Mouse (Mus musculus) CH12.LX (cell line): ENCODE measurements at regions not wholly inside any gene's neighbourhood (a gene's known extent, or its start where the extent isn't known, plus 50 kb on each side); places are given as distances from the start of the nearest gene placed in this dataset.

Experiments
- DNase-seq: peaks from one replicate; pipeline ENCODE4 v3.0.0-alpha.2; 2013; ENCODE audit errors: extremely low read depth
- H3K27ac ChIP-seq: 2 replicates; pipeline ENCODE4 v1.5.1; 2012; ENCODE audit warnings: low read depth, mild to moderate bottlenecking, control low read depth, moderate library complexity; ENCODE audit not compliant: insufficient read depth
- H3K27me3 ChIP-seq: replicated peaks from 2 replicates; pipeline ENCODE3; 2012; ENCODE audit warnings: inconsistent platforms
- H3K36me3 ChIP-seq, 2 experiments: replicated peaks in 1 of 2; 2 replicates each; pipeline versions ENCODE3 to v1.6.1; 2012; ENCODE audit warnings: inconsistent platforms in 1 of 2, low read length in 1 of 2, mild to moderate bottlenecking in 1 of 2, mixed read lengths in 1 of 2, moderate library complexity in 1 of 2; ENCODE audit not compliant: control insufficient read depth in 1 of 2, insufficient read depth in 1 of 2
- H3K4me1 ChIP-seq, 2 experiments: 2 replicates each; pipeline ENCODE4 v1.6.1; 2012; ENCODE audit warnings: inconsistent platforms in 1 of 2, moderate library complexity in 1 of 2; ENCODE audit not compliant: insufficient read depth in 2 of 2, control insufficient read depth in 1 of 2
- H3K4me2 ChIP-seq: 2 replicates; pipeline ENCODE4 v1.6.1; 2012; ENCODE audit warnings: low read depth, mild to moderate bottlenecking, control low read depth; ENCODE audit not compliant: poor library complexity, insufficient read depth, severe bottlenecking
- H3K4me3 ChIP-seq, 3 experiments: fragments of 150-350 bp in 1 of 3; sonication (generic) in 1 of 3; replicated peaks in 1 of 3; 2 replicates each; pipeline versions ENCODE3 to v1.5.1; 2011 to 2012; ENCODE audit warnings: low read depth in 2 of 3, low read length in 2 of 3, mild to moderate bottlenecking in 2 of 3, moderate library complexity in 2 of 3, control low read depth in 1 of 3, improper control_type of control experiment in 1 of 3, inconsistent platforms in 1 of 3, mixed read lengths in 1 of 3; ENCODE audit not compliant: poor library complexity in 1 of 3
- H3K79me2 ChIP-seq: replicated peaks from 2 replicates; pipeline ENCODE4 v1.6.1; 2012; ENCODE audit warnings: mild to moderate bottlenecking, moderate library complexity; ENCODE audit not compliant: control insufficient read depth, poor library complexity, insufficient read depth, severe bottlenecking; ENCODE audit errors: extremely low read depth
- H3K9ac ChIP-seq: 2 replicates; pipeline ENCODE4 v1.6.1; 2012; ENCODE audit warnings: low read depth, mild to moderate bottlenecking, control low read depth, moderate library complexity; ENCODE audit not compliant: insufficient read depth
- H3K9me3 ChIP-seq: replicated peaks from 2 replicates; pipeline ENCODE3; 2012; ENCODE audit warnings: low read length, inconsistent platforms, mixed read lengths
- BHLHE40 ChIP-seq: IDR thresholded peaks from 2 replicates; pipeline ENCODE4 v1.6.1; 2011; ENCODE audit warnings: mild to moderate bottlenecking, low read depth, low read length, improper control_type of control experiment
- CHD2 ChIP-seq: IDR thresholded peaks from 2 replicates; pipeline ENCODE4 v1.6.1; 2011; ENCODE audit warnings: low read length, improper control_type of control experiment
- CTCF ChIP-seq, 2 experiments: IDR thresholded peaks in 1 of 2; conservative IDR thresholded peaks in 1 of 2; 2 replicates each; pipeline ENCODE4 v1.5.1; 2011 to 2012; ENCODE audit warnings: low read depth in 2 of 2, low read length in 2 of 2, improper control_type of control experiment in 1 of 2, inconsistent platforms in 1 of 2, mild to moderate bottlenecking in 1 of 2, moderate library complexity in 1 of 2
- E2F4 ChIP-seq: IDR thresholded peaks from 2 replicates; pipeline ENCODE4 v1.6.1; 2011; ENCODE audit warnings: low read depth, low read length, improper control_type of control experiment; ENCODE audit not compliant: insufficient replicate concordance
- ELF1 ChIP-seq: IDR thresholded peaks from 2 replicates; pipeline ENCODE4 v1.6.1; 2014; ENCODE audit warnings: low read depth, mild to moderate bottlenecking, inconsistent platforms, low read length, improper control_type of control experiment
- EP300 ChIP-seq: IDR thresholded peaks from 2 replicates; pipeline ENCODE4 v1.6.1; 2011; ENCODE audit warnings: low read length, improper control_type of control experiment
- GABPA ChIP-seq: IDR thresholded peaks from 2 replicates; pipeline ENCODE4 v1.6.1; 2012; ENCODE audit warnings: low read depth, low read length, improper control_type of control experiment, inconsistent platforms; ENCODE audit not compliant: insufficient replicate concordance
- HCFC1 ChIP-seq: IDR thresholded peaks from 2 replicates; pipeline ENCODE4 v1.6.1; 2012; ENCODE audit warnings: low read depth, mild to moderate bottlenecking, inconsistent platforms, low read length, improper control_type of control experiment
- IRF4 ChIP-seq: IDR thresholded peaks from 2 replicates; pipeline ENCODE4 v1.6.1; 2014; ENCODE audit warnings: low read depth, mild to moderate bottlenecking, inconsistent platforms, low read length, improper control_type of control experiment
- JUN ChIP-seq: IDR thresholded peaks from 2 replicates; pipeline ENCODE4 v1.6.1; 2011; ENCODE audit warnings: low read depth, mild to moderate bottlenecking, low read length, improper control_type of control experiment, moderate library complexity; ENCODE audit not compliant: insufficient read depth
- JUND ChIP-seq: conservative IDR thresholded peaks from 2 replicates; pipeline ENCODE4 v1.6.1; 2011; ENCODE audit warnings: low read depth, low read length, improper control_type of control experiment
- KAT2A ChIP-seq: IDR thresholded peaks from 2 replicates; pipeline ENCODE4 v1.6.1; 2012; ENCODE audit warnings: low read length, improper control_type of control experiment, inconsistent platforms; ENCODE audit not compliant: insufficient replicate concordance
- MAZ ChIP-seq: IDR thresholded peaks from 2 replicates; pipeline ENCODE4 v1.6.1; 2012; ENCODE audit warnings: low read depth, mild to moderate bottlenecking, inconsistent platforms, low read length, improper control_type of control experiment, moderate library complexity
- MEF2A ChIP-seq: IDR thresholded peaks from 2 replicates; pipeline ENCODE4 v1.6.1; 2014; ENCODE audit warnings: low read depth, mild to moderate bottlenecking, inconsistent platforms, low read length, improper control_type of control experiment, borderline replicate concordance
- NELFE ChIP-seq: IDR thresholded peaks from 2 replicates; pipeline ENCODE4 v1.6.1; 2011; ENCODE audit warnings: low read depth, low read length, improper control_type of control experiment
- NRF1 ChIP-seq: IDR thresholded peaks from 2 replicates; pipeline ENCODE4 v1.6.1; 2014; ENCODE audit warnings: low read depth, mild to moderate bottlenecking, inconsistent platforms, low read length, improper control_type of control experiment, moderate library complexity
- RAD21 ChIP-seq: IDR thresholded peaks from 2 replicates; pipeline ENCODE4 v1.6.1; 2011; ENCODE audit warnings: low read depth, mild to moderate bottlenecking, low read length, improper control_type of control experiment, moderate library complexity
- SMC3 ChIP-seq: IDR thresholded peaks from 2 replicates; pipeline ENCODE4 v1.6.1; 2011; ENCODE audit warnings: low read depth, low read length, improper control_type of control experiment
- TBP ChIP-seq: conservative IDR thresholded peaks from 2 replicates; pipeline ENCODE4 v1.6.1; 2011; ENCODE audit warnings: low read depth, low read length, improper control_type of control experiment
- TCF12 ChIP-seq: IDR thresholded peaks from 2 replicates; pipeline ENCODE4 v1.6.1; 2014; ENCODE audit warnings: low read depth, mild to moderate bottlenecking, inconsistent platforms, low read length, improper control_type of control experiment
- USF1 ChIP-seq: IDR thresholded peaks from 2 replicates; pipeline ENCODE4 v1.6.1; 2014; ENCODE audit warnings: low read depth, mild to moderate bottlenecking, inconsistent platforms, low read length, improper control_type of control experiment
- ZC3H11A ChIP-seq: IDR thresholded peaks from 2 replicates; pipeline ENCODE4 v1.6.1; 2012; ENCODE audit warnings: low read depth, mild to moderate bottlenecking, inconsistent platforms, low read length, improper control_type of control experiment
- dilution Hi-C: fragments of 300-500 bp; cut with MboI; formaldehyde crosslinking; loops from 2 replicates; pipeline ENCODE4 v1.14.3; 2020; ENCODE audit warnings: low sequenced_read_pairs; ENCODE audit not compliant: extremely low pct_unique_long_range_greater_than_20kb, extremely low pct_ligation_motif_present
- in situ Hi-C: fragments of 300-500 bp; cut with MboI; formaldehyde crosslinking; loops from 3 replicates; pipeline ENCODE4 v1.14.3; 2019; ENCODE audit warnings: low sequenced_read_pairs, low pct_ligation_motif_present, low pct_unique_long_range_greater_than_20kb, mixed read lengths

DNA sequence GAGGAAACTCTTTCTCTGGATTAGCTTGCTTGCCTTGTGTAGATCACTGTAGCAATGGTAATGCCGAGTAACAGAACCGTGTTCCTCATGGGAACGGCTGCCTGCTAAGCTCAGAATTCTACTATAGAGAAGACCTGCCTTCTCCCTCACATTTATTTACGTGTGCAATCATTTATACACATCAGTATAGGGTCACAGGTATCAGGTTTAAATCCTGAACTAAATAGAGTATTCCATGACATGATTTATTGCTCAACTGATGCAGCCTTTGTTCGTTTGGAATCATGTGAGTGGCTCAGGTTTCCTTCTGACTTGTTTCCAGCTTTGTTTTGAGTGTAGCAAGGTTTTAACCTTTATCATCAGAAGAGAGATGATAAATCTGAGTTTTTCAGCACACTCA lies 329.4 kb downstream of the Galc start:
- Histone ChIP-seq H3K36me3 (no peaks in the 10 kb centered on the region), H3K9me3 (no peaks in the 10 kb centered on the region), H3K27ac (no peak overlapping the region), H3K4me2 (no peak overlapping the region), H3K4me3 (no peak overlapping the region), H3K9ac (no peak overlapping the region), H3K4me1 (no peaks in the 10 kb centered on the region), H3K27me3 (peaks cover 9% of the 10 kb centered on the region), H3K79me2 (no peaks in the 10 kb centered on the region)
- no peak for DNase-seq
- TF ChIP-seq ELF1 (no peak), IRF4 (no peak)
- in situ Hi-C loops (no loop called here), dilution Hi-C loops (no loop called here)

DNA sequence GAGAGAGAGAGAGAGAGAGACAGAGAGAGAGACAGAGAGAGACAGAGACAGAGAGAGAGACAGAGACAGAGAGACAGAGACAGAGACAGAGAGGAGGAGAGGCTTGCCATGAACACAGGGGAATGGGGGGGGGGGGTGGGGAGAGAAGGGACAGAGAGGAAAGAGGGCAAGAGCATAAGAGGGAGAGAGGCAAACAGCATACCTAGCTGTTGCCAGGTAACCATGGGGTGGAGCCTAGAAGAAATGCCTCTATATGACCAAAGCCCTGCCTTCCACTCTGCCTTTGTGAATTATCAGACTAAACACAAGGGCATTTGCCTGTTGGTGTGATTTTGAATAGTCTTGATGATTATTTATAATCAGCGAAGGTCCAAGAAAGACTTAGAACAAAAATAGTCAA lies 332.2 kb downstream of the Galc start:
- H3K4me2 ChIP-seq, result no peak overlapping the region
- no peaks in the 10 kb centered on the region for H3K79me2 ChIP-seq
- H3K36me3 ChIP-seq, result no peaks in the 10 kb centered on the region
- no peaks in the 10 kb centered on the region for H3K9me3 ChIP-seq
- H3K27ac ChIP-seq, result no peak overlapping the region
- in situ Hi-C loops, result no loop called here
- TF ChIP-seq JUN, result no peak
- no peak for TF ChIP-seq RAD21
- TF ChIP-seq NELFE, result no peak
- no peak for TF ChIP-seq EP300
- no peak for TF ChIP-seq TBP
- no peak for TF ChIP-seq MEF2A
- TF ChIP-seq CHD2, result no peak
- TF ChIP-seq GABPA, result no peak
- TF ChIP-seq MAZ, result no peak
- TF ChIP-seq, all 38 proteins: peak for 0
- Histone ChIP-seq H3K9ac (no peak overlapping the region), H3K4me3 (no peak overlapping the region), H3K4me1 (no peaks in the 10 kb centered on the region), H3K27me3 (peaks cover 8% of the 10 kb centered on the region)
- DNase-seq, result no peak
- dilution Hi-C loops, result no loop called here

DNA sequence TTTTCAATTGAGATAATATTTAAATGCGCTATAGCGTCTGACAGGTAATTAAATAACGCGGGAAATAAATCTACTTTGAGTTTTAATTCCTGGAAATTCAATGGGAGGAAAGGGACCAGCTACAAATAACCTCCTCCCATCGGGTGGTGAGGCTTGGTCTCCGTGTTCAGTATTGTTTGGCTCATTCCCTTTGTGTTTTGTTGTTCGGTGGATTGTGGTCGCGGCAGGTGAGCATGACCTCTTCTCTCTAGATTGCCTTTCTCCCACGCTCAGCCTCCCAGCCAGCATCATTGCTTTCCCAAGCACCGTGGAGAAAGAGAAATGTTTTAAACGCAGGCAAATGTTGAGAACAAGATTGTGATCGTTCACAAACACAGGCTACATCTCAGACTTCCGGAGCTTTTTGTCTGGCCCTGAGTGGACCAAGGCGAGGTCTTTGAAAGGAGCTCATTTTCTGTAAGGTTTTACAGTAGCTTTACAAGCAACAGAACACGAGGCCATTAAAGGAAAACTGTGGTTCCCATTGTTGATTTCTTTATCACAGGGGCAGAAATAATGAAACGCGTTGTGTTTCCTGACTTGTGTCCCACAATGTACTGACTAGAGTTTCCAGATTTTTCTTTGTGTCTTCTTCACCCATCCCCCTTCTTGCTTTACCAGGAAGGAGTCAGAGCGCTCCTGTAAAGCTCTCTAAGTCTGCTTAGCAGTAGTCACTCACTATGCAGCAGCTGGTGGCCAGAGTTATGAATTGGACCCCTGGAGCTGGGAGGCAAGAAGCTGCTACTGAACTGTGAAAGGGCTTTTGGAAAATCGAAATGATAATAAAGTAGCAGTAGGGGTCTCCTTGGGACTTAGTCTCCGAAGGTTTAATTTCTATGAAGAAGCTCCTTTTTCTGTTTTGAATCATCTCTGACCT lies 337.7 kb downstream of the Galc start:
- DNase-seq, result no peak
- Histone ChIP-seq H3K79me2 (no peaks in the 10 kb centered on the region), H3K27me3 (peaks cover 12% of the 10 kb centered on the region), H3K4me1 (no peaks in the 10 kb centered on the region), H3K36me3 (no peaks in the 10 kb centered on the region), H3K4me3 (no peak overlapping the region), H3K9ac (no peak overlapping the region), H3K27ac (no peak overlapping the region), H3K9me3 (no peaks in the 10 kb centered on the region), H3K4me2 (no peak overlapping the region)
- TF ChIP-seq NRF1 (no peak), BHLHE40 (no peak), SMC3 (no peak), USF1 (no peak), E2F4 (no peak), KAT2A (no peak), HCFC1 (no peak), ZC3H11A (no peak), JUND (no peak), ELF1 (no peak), TCF12 (no peak), CTCF (conservative IDR thresholded peaks at IDR 0.05 in 1 of 2, IDR thresholded peaks at IDR 0.05 in 1 of 2; ENCODE audit: low read depth in 2 of 2, low read length in 2 of 2) (no peak)
- in situ Hi-C loops (no loop called here), dilution Hi-C loops (no loop called here)
